Mouse (Mus musculus): ENCODE measurements around the gene Map1lc3b. TPM values are rescaled to one million over a fixed set of nuclear protein-coding genes. Genes with fewer than 3 reads are reported as not detected.

Map1lc3b gene
- total and polyA plus RNA-seq, 3 experiments, result 56.4 to 68.8 TPM; not detected in 1

DNA sequence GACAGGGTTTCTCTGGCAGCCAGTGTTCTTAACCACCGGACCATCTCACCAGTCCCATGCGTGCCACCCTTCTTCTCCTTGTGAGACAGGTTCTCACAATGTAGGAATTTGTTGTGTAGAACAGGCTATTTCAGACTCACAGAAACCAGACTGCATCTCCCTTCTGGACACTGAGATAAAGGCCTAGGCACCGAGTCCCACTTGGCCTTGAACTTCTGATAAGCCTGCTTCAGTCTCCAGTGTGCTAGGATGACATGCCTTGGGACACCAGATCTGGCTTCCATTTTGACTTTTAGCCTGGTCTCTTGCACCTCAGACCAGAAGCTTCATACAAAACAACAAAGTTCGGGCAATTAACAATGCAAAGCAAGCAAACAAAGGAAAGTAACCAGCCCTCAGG, 1.4 kb upstream of the Map1lc3b start:
- TF ChIP-seq MAZ (IDR thresholded peaks at IDR 0.05; ENCODE audit: low read depth, low read length) (no peak), ELF1 (IDR thresholded peaks at IDR 0.05; ENCODE audit: low read depth, low read length) (no peak), TCF12 (IDR thresholded peaks at IDR 0.05; ENCODE audit: low read depth, low read length) (peak; percentile 84), POLR2A (IDR thresholded peaks at IDR 0.05; ENCODE audit: control insufficient read depth in 1 of 2, insufficient read depth in 1 of 2, low read depth in 1 of 2, low read length in 2 of 2, poor library complexity in 1 of 2) (no peak), TAL1 (IDR thresholded peaks at IDR 0.05; ENCODE audit: low read length) (peak; percentile 91), MYB (IDR thresholded peaks at IDR 0.05; ENCODE audit: low read depth, low read length) (no peak), TBP (IDR thresholded peaks at IDR 0.05; ENCODE audit: low read depth, low read length) (peak; percentile 30; the same call in 1 of the 2 replicates), ETS1 (IDR thresholded peaks at IDR 0.05; ENCODE audit: low read depth, low read length) (peak; percentile 45; the same call in 1 of the 2 replicates), SIN3A (IDR thresholded peaks at IDR 0.05; ENCODE audit: low read length) (0 out of 2 replicates have a peak, but pooled peaks have one; percentile 18), ZMIZ1 (IDR thresholded peaks at IDR 0.05; ENCODE audit: low read depth, low read length) (no peak), MXI1 (IDR thresholded peaks at IDR 0.05; ENCODE audit: low read depth, low read length) (peak; percentile 19; the same call in 1 of the 2 replicates), GATA1 (IDR thresholded peaks at IDR 0.05; ENCODE audit: low read depth, low read length) (peak; percentile 79), NELFE (IDR thresholded peaks at IDR 0.05; ENCODE audit: low read depth, low read length) (no peak), EP300 (IDR thresholded peaks at IDR 0.05; ENCODE audit: low read depth in 1 of 2, low read length in 2 of 2) (peak; percentile 71 to 73), MYC (IDR thresholded peaks at IDR 0.05; ENCODE audit: low read depth, low read length) (0 out of 2 replicates have a peak, but pooled peaks have one; percentile 37), ZNF384 (IDR thresholded peaks at IDR 0.05; ENCODE audit: low read depth, low read length) (0 out of 2 replicates have a peak, but pooled peaks have one; percentile 24), RAD21 (IDR thresholded peaks at IDR 0.05; ENCODE audit: low read depth, low read length) (no peak)
- no peaks in the 10 kb centered on the region for H3K9me3 ChIP-seq (replicated peaks; ENCODE audit: insufficient read depth, low read length)
- DNase-seq (ENCODE audit: low read depth, low spot score), result peak; percentile 74
- H3K9ac ChIP-seq (ENCODE audit: control insufficient read depth, low read depth, low read length, poor library complexity, severe bottlenecking), result no peak overlapping the region; the same call in 1 of the 2 replicates
- peaks cover 27% of the 10 kb centered on the region for H3K79me2 ChIP-seq (ENCODE audit: control insufficient read depth, insufficient read depth, low read length, poor library complexity)
- H3K4me3 ChIP-seq (ENCODE audit: control insufficient read depth in 1 of 2, insufficient read depth in 1 of 2, low read depth in 2 of 2, low read length in 2 of 2), result no peak overlapping the region
- no peaks in the 10 kb centered on the region for H3K27me3 ChIP-seq (ENCODE audit: control insufficient read depth in 1 of 2, insufficient read depth in 2 of 2, low read length in 2 of 2)
- peaks cover 10 to 32% of the 10 kb centered on the region in 2 experiments for H3K4me1 ChIP-seq (ENCODE audit: control insufficient read depth in 1 of 2, insufficient read depth in 2 of 2, low read length in 2 of 2)
- peak overlapping the region; percentile 49 for H3K27ac ChIP-seq (ENCODE audit: control insufficient read depth, low read depth, low read length)
- peaks cover 0 to 25% of the 10 kb centered on the region in 2 experiments; a peak in 2 of 4 replicates for H3K36me3 ChIP-seq (ENCODE audit: control insufficient read depth in 1 of 2, insufficient read depth in 2 of 2, low read length in 2 of 2)

DNA sequence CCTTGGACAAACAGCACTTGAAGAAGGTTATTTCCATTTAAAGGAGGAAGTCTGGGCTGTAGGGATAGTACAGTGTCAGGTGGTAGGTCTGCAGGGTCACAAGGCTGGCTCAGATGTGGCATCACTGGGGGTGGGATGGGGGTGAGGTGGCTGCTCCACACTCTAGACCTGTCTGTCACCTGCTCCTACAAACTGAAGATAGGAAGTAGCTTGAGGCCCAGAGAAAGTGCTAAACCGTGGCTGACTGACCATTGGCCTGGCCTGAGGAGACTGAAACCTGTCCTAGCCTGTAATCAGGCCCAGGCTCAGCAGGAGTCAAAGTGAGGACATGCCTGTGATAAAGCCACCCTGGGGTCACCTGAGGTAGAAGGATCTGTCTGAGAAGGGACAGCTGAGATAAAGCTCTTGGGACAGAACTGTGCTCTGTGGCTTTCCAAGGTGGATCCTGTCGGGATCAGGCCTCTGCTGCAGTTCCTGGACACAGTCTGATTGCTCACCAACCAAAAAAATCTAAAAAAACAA, 895 bp upstream of the Map1lc3b start:
- Histone ChIP-seq H3K9me3 (replicated peaks; ENCODE audit: insufficient read depth, low read length) (no peaks in the 10 kb centered on the region), H3K9ac (ENCODE audit: control insufficient read depth, low read depth, low read length, poor library complexity, severe bottlenecking) (peak overlapping the region; percentile 60), H3K79me2 (ENCODE audit: control insufficient read depth, insufficient read depth, low read length, poor library complexity) (peaks cover 27% of the 10 kb centered on the region), H3K4me3 (ENCODE audit: control insufficient read depth in 1 of 2, insufficient read depth in 1 of 2, low read depth in 2 of 2, low read length in 2 of 2) (peak overlapping the region in 1 of 2 experiments; percentile 50; a peak in 2 of 4 replicates), H3K36me3 (ENCODE audit: control insufficient read depth in 1 of 2, insufficient read depth in 2 of 2, low read length in 2 of 2) (peaks cover 0 to 25% of the 10 kb centered on the region in 2 experiments; a peak in 2 of 4 replicates), H3K4me1 (ENCODE audit: control insufficient read depth in 1 of 2, insufficient read depth in 2 of 2, low read length in 2 of 2) (peaks cover 10 to 32% of the 10 kb centered on the region in 2 experiments), H3K27me3 (ENCODE audit: control insufficient read depth in 1 of 2, insufficient read depth in 2 of 2, low read length in 2 of 2) (no peaks in the 10 kb centered on the region), H3K27ac (ENCODE audit: control insufficient read depth, low read depth, low read length) (peak overlapping the region; percentile 49)
- DNase-seq (ENCODE audit: low read depth, low spot score), result peak; percentile 38
- no peak for TF ChIP-seq UBTF (IDR thresholded peaks at IDR 0.05; ENCODE audit: borderline replicate concordance, insufficient read depth, low read depth, low read length)
- peak; percentile 11; the same call in 1 of the 2 replicates for TF ChIP-seq TAL1 (IDR thresholded peaks at IDR 0.05; ENCODE audit: low read length)
- TF ChIP-seq ETS1 (IDR thresholded peaks at IDR 0.05; ENCODE audit: low read depth, low read length), result peak; percentile 29; the same call in 1 of the 2 replicates
- TF ChIP-seq EP300 (IDR thresholded peaks at IDR 0.05; ENCODE audit: low read depth in 1 of 2, low read length in 2 of 2), result 0 out of 4 replicates have a peak, but pooled peaks of 1 of the 2 experiments have one; percentile 27
- no peak for TF ChIP-seq E2F4 (IDR thresholded peaks at IDR 0.05; ENCODE audit: borderline replicate concordance, low read depth, low read length)
